Mouse (Mus musculus) hematopoietic stem cell, adult 5-6 weeks (primary cell): ENCODE results near the gene Lrig2. TPM values are rescaled to one million over a fixed set of nuclear protein-coding genes. Genes with fewer than 3 reads are reported as not detected.

Source experiments
- ATAC-seq, 2 experiments: fragments of 125-278 bp in 1 of 2; replicated peaks in 1 of 2; 2 replicates each; pipeline ENCODE4 v1.8.0; 2016 to 2017; ENCODE audit warnings: inconsistent platforms in 2 of 2, mild to moderate bottlenecking in 2 of 2, moderate number of reproducible peaks in 2 of 2, low read depth in 1 of 2, moderate TSS enrichment in 1 of 2; ENCODE audit not compliant: low FRiP score in 2 of 2, poor library complexity in 2 of 2, severe bottlenecking in 2 of 2, insufficient read depth in 1 of 2, low TSS enrichment in 1 of 2
- total RNA-seq: library from RNA; stranded (forward); fragments of 172-1452, 232-1000 nt; gene quantifications from 2 replicates; pipeline ENCODE4 v1.2.3, GENCODE M21; 2017

The Lrig2 gene
- total RNA-seq, 1 experiment from 2014 or later, result 22.6 TPM

- ATAC-seq, result no peak
Measured at GRCm38 (mm10) chr3:104401176-104401575, 110.5 kb downstream of the Lrig2 start.

GRCm38 (mm10) chr3:104400126-104400525 lies 111.6 kb downstream of the Lrig2 start:
- no peak for ATAC-seq

DNA sequence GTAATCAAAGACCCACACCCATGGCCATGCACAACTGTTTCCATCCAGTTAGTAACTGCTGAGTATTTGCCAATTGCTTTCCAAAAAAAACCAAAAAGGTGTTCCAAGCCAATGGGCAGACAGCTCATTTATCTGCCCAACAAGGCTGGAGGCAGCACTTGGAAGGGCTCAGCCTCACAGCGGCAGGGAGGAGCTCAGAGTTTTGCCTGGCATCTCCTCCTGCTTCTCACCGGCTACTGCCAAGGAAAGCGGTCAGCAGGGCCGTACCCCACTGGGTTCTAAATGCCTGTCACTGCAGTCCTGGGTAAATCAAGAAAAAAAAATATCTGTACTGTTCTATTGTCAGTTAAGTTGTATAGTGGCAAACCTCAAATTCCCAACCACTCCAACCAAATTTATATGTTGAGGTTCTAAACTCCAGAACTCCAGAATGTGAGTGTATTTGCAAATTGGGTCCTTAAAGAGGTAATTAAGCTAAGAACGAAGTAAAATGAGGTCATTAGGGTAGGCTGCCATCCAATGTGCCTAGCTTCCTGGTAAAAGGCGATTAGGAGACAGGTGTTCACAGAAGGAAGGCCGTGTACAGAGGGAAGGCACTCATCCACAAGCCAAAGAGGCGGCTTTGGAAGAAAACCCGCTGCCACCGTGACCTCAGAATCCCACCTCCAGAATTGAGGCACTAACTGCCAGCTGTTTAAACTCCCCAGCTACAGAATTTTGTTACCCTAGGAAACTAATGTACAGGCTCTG lies 112.2 kb downstream of the Lrig2 start:
- ATAC-seq, result no peak

DNA sequence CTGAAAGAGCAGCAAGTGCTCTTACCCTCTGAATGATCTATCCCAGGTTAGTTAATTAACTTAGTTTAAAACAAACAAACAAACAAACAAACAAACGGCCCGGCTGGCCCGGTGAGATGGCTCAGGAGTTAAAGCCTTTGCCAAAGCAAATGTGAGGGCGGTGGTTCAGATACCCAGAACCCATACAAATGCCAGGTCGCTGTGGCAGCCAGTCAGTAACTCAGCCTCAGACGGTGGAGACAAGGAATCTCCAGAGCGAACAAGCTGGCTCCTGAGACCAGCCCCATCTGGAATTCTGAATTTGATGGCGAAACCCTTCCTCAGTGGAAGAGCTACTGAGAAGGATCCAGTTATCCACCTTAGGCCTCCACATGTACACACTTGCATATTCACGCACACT lies 114.4 kb downstream of the Lrig2 start:
- no peak for ATAC-seq

- ATAC-seq, result no peak
Measured at GRCm38 (mm10) chr3:104396736-104397081, 115.0 kb downstream of the Lrig2 start.

- no peak for ATAC-seq
Measured at GRCm38 (mm10) chr3:104396067-104396735, 115.5 kb downstream of the Lrig2 start.

GRCm38 (mm10) chr3:104390072-104390471 lies 121.6 kb downstream of the Lrig2 start:
- no peak for ATAC-seq

DNA sequence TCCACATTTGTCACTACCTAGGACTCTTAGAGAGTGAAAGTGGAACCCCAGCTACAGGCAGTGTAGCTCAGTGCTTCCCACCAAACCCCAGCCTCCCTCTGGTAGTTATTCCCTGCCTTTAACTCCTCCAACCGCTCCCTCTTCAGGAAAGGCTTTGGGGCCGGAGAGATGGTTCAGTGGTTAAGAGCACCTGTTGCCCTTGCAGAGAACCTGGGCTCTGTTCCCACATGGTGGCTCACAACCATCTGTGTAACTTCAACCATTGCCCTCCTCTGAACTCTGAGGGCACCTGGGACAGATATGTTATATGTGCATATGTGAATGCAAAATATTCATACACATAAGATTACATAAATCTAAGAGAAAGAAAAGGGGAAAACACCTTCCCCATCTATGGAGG lies 122.3 kb downstream of the Lrig2 start:
- no peak for ATAC-seq

DNA sequence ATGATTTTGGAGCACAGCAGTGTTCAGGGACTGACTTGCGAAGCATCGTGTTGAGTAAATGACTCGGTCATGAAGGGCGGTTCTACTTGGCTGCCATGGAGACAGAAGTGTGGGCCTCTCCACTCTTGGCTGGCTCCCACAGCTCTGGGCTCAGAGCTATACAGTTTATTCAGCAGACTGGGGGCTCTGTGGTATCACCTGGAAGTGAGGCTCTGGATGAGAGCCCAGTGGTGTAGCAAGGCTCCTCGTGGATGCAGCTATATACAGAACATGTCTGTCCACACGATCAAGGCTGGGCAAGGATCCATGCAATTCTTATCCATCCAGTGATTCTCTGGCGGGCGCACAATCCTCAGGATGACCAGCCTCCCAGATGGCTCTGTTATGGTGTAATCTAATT lies 126.1 kb downstream of the Lrig2 start:
- no peak; a peak in 1 of 4 replicates for ATAC-seq

GRCm38 (mm10) chr3:104383681-104384341 lies 127.9 kb downstream of the Lrig2 start:
- no peak for ATAC-seq

DNA sequence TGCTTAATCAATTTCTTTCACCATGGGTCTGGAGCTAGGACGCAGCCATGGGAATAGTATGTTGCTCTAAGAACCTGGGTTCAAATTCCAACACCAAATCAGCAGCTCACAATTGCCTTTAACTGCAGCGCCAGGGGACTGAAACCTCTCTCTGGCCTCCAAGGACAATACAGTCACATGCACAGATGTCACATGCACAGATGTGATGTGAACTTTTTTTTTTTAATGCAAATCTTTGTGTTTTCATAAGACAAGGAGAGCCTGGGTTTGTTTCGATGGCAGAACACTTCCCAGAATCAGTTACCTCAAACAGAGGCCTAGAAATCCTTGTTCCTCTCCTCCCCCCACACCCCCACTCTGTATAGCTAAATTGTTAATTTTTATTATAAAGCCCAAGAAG lies 133.5 kb downstream of the Lrig2 start:
- no peak for ATAC-seq

GRCm38 (mm10) chr3:104373907-104374306 lies 137.8 kb downstream of the Lrig2 start:
- no peak for ATAC-seq

GRCm38 (mm10) chr3:104372374-104372773 lies 139.3 kb downstream of the Lrig2 start:
- no peak for ATAC-seq

GRCm38 (mm10) chr3:104367912-104368311 lies 143.8 kb downstream of the Lrig2 start:
- no peak for ATAC-seq

DNA sequence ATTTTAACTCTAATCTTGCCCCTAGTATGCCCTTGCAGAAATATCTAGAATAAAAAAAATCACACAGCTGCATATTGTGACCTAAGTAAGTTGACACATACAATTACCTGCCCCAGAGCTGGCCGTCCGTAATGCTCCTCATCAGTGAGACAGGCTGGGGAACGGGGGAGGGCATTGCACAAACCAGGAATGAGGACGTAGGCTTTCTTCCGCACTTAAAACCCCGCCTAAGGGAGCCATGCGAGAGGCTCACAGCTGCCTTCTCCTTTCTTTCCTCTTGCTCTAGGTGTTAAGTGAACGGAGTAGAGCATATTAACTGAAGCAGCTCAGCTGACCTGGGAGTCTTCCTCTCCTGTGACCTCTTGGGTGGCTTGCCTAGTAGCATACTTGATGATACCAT lies 149.9 kb downstream of the Lrig2 start:
- ATAC-seq, result no peak

DNA sequence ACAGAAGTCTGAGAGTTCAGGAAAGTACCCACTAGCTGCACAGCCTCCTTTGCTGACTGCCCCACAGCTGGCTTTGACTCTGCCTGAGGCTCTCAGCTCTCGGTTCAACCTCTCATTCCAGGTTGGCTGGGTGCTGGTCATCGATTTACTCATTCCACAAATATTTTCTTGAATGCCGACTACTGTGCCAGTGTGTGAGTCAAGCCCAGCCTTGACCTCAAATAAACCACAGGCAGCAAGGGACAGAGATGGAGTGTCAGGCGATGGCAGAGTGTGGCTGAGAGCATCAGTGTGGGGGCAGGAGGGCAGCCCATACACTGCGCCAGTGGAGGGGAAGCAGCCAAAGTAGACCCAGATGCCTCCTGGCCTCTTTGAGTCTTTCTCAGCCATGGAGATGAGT lies 151.4 kb downstream of the Lrig2 start:
- no peak for ATAC-seq

GRCm38 (mm10) chr3:104359225-104360135 lies 152.2 kb downstream of the Lrig2 start:
- no peak for ATAC-seq

DNA sequence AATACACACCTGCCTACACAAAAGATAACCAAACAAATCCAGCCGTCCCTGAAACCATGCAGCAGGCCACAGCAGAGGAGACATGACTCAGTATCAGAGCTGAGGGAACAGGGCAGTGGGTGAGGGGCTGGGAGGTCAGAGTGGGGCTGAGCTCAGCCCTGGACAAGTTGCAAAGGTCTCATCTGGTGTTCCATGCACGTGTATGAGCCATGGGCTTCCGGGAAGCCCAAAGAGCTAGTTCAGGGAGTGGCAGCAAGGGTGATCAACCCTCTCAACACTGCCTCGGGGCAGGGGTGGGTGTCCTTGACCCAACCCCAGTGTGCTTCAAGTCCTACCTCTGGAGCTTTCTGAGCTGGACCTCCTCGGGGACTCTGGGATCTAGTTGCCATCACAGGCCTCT lies 153.0 kb downstream of the Lrig2 start:
- no peak for ATAC-seq
